ENCODE assay signal across 1 mouse cellular context in the genomic region with DNA sequence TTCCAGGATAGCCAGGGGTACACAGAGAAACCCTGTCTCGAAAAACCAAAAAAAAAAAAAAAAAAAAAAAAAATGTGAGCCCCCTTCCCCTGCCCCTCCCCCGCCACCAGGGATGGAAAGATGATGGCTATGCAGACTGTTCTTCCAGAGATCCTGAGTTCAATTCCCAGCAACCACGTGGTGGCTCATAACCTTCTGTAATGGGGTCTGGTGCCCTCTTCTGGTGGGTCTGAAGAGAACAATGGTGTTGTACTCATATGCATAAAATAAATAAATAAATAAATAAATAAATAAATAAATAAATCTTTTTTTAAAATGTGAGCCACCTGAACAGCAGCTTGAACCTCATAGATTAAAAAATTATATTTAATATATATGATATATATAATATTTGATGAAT.
TF ChIP-seq lines count a peak whose summit lies in the region.

No protein-coding gene starts in this region.

TF ChIP-seq in MEL, 35 proteins besides CTCF, POLR2A, EP300 and RAD21:
- TF ChIP-seq ZC3H11A (IDR thresholded peaks at IDR 0.05; ENCODE audit: low read depth, low read length) (peak; percentile 21; the same call in 1 of the 2 replicates), SMC3 (IDR thresholded peaks at IDR 0.05; ENCODE audit: low read depth, low read length) (peak; percentile 34; the same call in 1 of the 2 replicates), USF1 (IDR thresholded peaks at IDR 0.05; ENCODE audit: low read depth, low read length) (0 out of 2 replicates have a peak, but pooled peaks have one; percentile 48)
TF ChIP-seq in MEL: peak in this region for 3; not testable (repeated sequence) for 32.
